ENCODE assay signal across 24 mouse cellular contexts in genomic region chr4:31728149-31728516, GRCm38 (mm10).
A peak's percentile ranks its signal among the peaks of the same experiment; 100 is the strongest.
DNase-seq lines count a peak whose midpoint lies in the region; ATAC-seq and TF ChIP-seq lines count a peak whose summit lies in the region.
"Had no signal": no experiment of that assay in that cellular context is flagged by ENCODE, and none has a peak within 500 bp of the region (broad histone marks: within the 10 kb centered on the region; RNA-seq: fewer than 3 reads in every experiment).

No protein-coding gene starts in this region.

- H3K36me3 ChIP-seq in forebrain, embryonic 10.5 days (replicated peaks) = no peaks in the 10 kb centered on the region
- H3K36me3 ChIP-seq in forebrain, embryonic 11.5 days (ENCODE audit: control insufficient read depth, insufficient read depth, low read length) = no peaks in the 10 kb centered on the region
- H3K36me3 ChIP-seq in forebrain, embryonic 13.5 days (ENCODE audit: poor library complexity, severe bottlenecking) = no peaks in the 10 kb centered on the region
- H3K36me3 ChIP-seq in forebrain, postnatal 0 days (ENCODE audit: insufficient read depth) = no peaks in the 10 kb centered on the region
- no peaks in the 10 kb centered on the region for H3K36me3 ChIP-seq in hindbrain, embryonic 11.5 days (ENCODE audit: control insufficient read depth, insufficient read depth, low read length)
- H3K36me3 ChIP-seq in hindbrain, postnatal 0 days (ENCODE audit: insufficient read depth, low read length) = no peaks in the 10 kb centered on the region
- H3K36me3 ChIP-seq in midbrain, embryonic 12.5 days = no peaks in the 10 kb centered on the region
- no peaks in the 10 kb centered on the region for H3K36me3 ChIP-seq in midbrain, embryonic 15.5 days (replicated peaks)
- H3K36me3 ChIP-seq: embryonic facial prominence, embryonic 10.5 days; embryonic facial prominence, embryonic 12.5 days; G1E had no signal

- peaks cover 26% of the 10 kb centered on the region for H3K4me1 ChIP-seq in forebrain, embryonic 10.5 days
- H3K4me1 ChIP-seq in forebrain, embryonic 11.5 days (replicated peaks; ENCODE audit: control insufficient read depth, insufficient read depth, low read length) = peaks cover 4% of the 10 kb centered on the region; the same call in 1 of the 2 replicates
- peaks cover 25% of the 10 kb centered on the region for H3K4me1 ChIP-seq in forebrain, embryonic 13.5 days
- H3K4me1 ChIP-seq in forebrain, postnatal 0 days (ENCODE audit: insufficient read depth) = peaks cover 4% of the 10 kb centered on the region; the same call in 1 of the 2 replicates
- H3K4me1 ChIP-seq in hindbrain, embryonic 11.5 days (replicated peaks; ENCODE audit: control insufficient read depth, insufficient read depth, low read length) = peaks cover 3% of the 10 kb centered on the region; the same call in 1 of the 2 replicates
- H3K4me1 ChIP-seq in hindbrain, postnatal 0 days (ENCODE audit: insufficient read depth, low read length) = no peaks in the 10 kb centered on the region
- peaks cover 16% of the 10 kb centered on the region; the same call in 1 of the 2 replicates for H3K4me1 ChIP-seq in midbrain, embryonic 12.5 days
- no peaks in the 10 kb centered on the region for H3K4me1 ChIP-seq in midbrain, embryonic 15.5 days
- H3K4me1 ChIP-seq: embryonic facial prominence, embryonic 10.5 days; embryonic facial prominence, embryonic 12.5 days had no signal

- H3K27ac ChIP-seq in forebrain, embryonic 10.5 days = 0 out of 2 replicates have a peak overlapping the region, but pooled peaks have one; percentile 25
- H3K27ac ChIP-seq in forebrain, embryonic 11.5 days (ENCODE audit: low read depth, low read length) = no peak overlapping the region
- peak overlapping the region; percentile 38; the same call in 1 of the 2 replicates for H3K27ac ChIP-seq in forebrain, embryonic 13.5 days
- no peak overlapping the region for H3K27ac ChIP-seq in forebrain, postnatal 0 days (ENCODE audit: low read depth, low read length)
- H3K27ac ChIP-seq in hindbrain, embryonic 11.5 days (ENCODE audit: low read depth, low read length) = no peak overlapping the region
- no peak overlapping the region for H3K27ac ChIP-seq in hindbrain, postnatal 0 days
- H3K27ac ChIP-seq in midbrain, embryonic 12.5 days (replicated peaks) = no peak overlapping the region
- no peak overlapping the region for H3K27ac ChIP-seq in midbrain, embryonic 15.5 days
- H3K27ac ChIP-seq: embryonic facial prominence, embryonic 10.5 days; embryonic facial prominence, embryonic 12.5 days had no signal

- 88% methylated on average over 3 of the region's 3 CpGs for WGBS in forebrain, embryonic 10.5 days
- WGBS in forebrain, embryonic 11.5 days = 69% methylated on average over 3 of the region's 3 CpGs
- 51% methylated on average over 3 of the region's 3 CpGs for WGBS in forebrain, embryonic 13.5 days
- 52% methylated on average over 3 of the region's 3 CpGs for WGBS in forebrain, postnatal 0 days
- WGBS in hindbrain, embryonic 11.5 days = 88% methylated on average over 3 of the region's 3 CpGs
- 71% methylated on average over 3 of the region's 3 CpGs for WGBS in hindbrain, postnatal 0 days
- WGBS in midbrain, embryonic 12.5 days = 78% methylated on average over 3 of the region's 3 CpGs
- 86% methylated on average over 3 of the region's 3 CpGs for WGBS in midbrain, embryonic 15.5 days

- DNase-seq in forebrain, embryonic 10.5 days (ENCODE audit: extremely low spot score, low spot score) = no peak
- DNase-seq in forebrain, embryonic 11.5 days (ENCODE audit: low spot score) = no peak
- no peak for DNase-seq in forebrain, postnatal 0 days
- DNase-seq in hindbrain, embryonic 11.5 days (ENCODE audit: low spot score) = no peak
- no peak for DNase-seq in hindbrain, postnatal 0 days (ENCODE audit: low spot score)
- DNase-seq: adrenal gland, adult 8-10 months; adrenal gland, postnatal 14 days; adrenal gland, postnatal 36 days; B cell, adult 2 months; cerebellum, adult 11-12 months; cerebellum, adult 2 months; cerebellum, adult 9-10 months; cerebellum, postnatal 10 days; cerebellum, postnatal 25 days had no signal

- H3K9me3 ChIP-seq in forebrain, embryonic 10.5 days = no peaks in the 10 kb centered on the region
- H3K9me3 ChIP-seq in forebrain, embryonic 11.5 days (ENCODE audit: control insufficient read depth, low read length) = no peaks in the 10 kb centered on the region
- H3K9me3 ChIP-seq in forebrain, embryonic 13.5 days (replicated peaks) = no peaks in the 10 kb centered on the region
- H3K9me3 ChIP-seq in forebrain, postnatal 0 days (ENCODE audit: low read length) = no peaks in the 10 kb centered on the region
- no peaks in the 10 kb centered on the region for H3K9me3 ChIP-seq in hindbrain, embryonic 11.5 days (ENCODE audit: control insufficient read depth, low read length)
- no peaks in the 10 kb centered on the region for H3K9me3 ChIP-seq in hindbrain, postnatal 0 days (ENCODE audit: low read length)
- H3K9me3 ChIP-seq in midbrain, embryonic 12.5 days = no peaks in the 10 kb centered on the region
- H3K9me3 ChIP-seq in midbrain, embryonic 15.5 days = no peaks in the 10 kb centered on the region
- H3K9me3 ChIP-seq: embryonic facial prominence, embryonic 10.5 days; embryonic facial prominence, embryonic 12.5 days had no signal

- ATAC-seq in forebrain, embryonic 11.5 days (replicated peaks; ENCODE audit: low FRiP score) = no peak; the same call in none of the 2 replicates
- peak; percentile 57 for ATAC-seq in forebrain, embryonic 13.5 days
- no peak for ATAC-seq in forebrain, postnatal 0 days
- ATAC-seq in hindbrain, embryonic 11.5 days (ENCODE audit: low FRiP score) = peak; percentile 17; the same call in 1 of the 2 replicates
- ATAC-seq in hindbrain, postnatal 0 days = no peak
- ATAC-seq in midbrain, embryonic 12.5 days (ENCODE audit: low FRiP score, low read depth) = peak; percentile 9; the same call in 1 of the 2 replicates
- no peak for ATAC-seq in midbrain, embryonic 15.5 days (replicated peaks)
- ATAC-seq: activated CD4-positive, CD25-positive, alpha-beta regulatory T cell, adult 4 months; CD4-positive, CD25-positive, alpha-beta regulatory T cell, adult 4 months; Patski had no signal

- no peak overlapping the region for H3K4me3 ChIP-seq in forebrain, embryonic 10.5 days
- no peak overlapping the region for H3K4me3 ChIP-seq in forebrain, embryonic 11.5 days (ENCODE audit: low read depth, low read length)
- no peak overlapping the region for H3K4me3 ChIP-seq in forebrain, embryonic 13.5 days
- no peak overlapping the region for H3K4me3 ChIP-seq in forebrain, postnatal 0 days (ENCODE audit: low read depth, low read length)
- no peak overlapping the region for H3K4me3 ChIP-seq in hindbrain, embryonic 11.5 days (ENCODE audit: low read depth, low read length)
- no peak overlapping the region for H3K4me3 ChIP-seq in hindbrain, postnatal 0 days (ENCODE audit: low read length)
- H3K4me3 ChIP-seq in midbrain, embryonic 12.5 days = no peak overlapping the region
- no peak overlapping the region for H3K4me3 ChIP-seq in midbrain, embryonic 15.5 days
- H3K4me3 ChIP-seq: embryonic facial prominence, embryonic 10.5 days; embryonic facial prominence, embryonic 12.5 days had no signal

- peaks cover 5% of the 10 kb centered on the region; the same call in 1 of the 2 replicates for H3K27me3 ChIP-seq in forebrain, embryonic 10.5 days (ENCODE audit: poor library complexity, severe bottlenecking)
- no peaks in the 10 kb centered on the region for H3K27me3 ChIP-seq in forebrain, embryonic 11.5 days (ENCODE audit: control insufficient read depth, insufficient read depth, low read length)
- H3K27me3 ChIP-seq in forebrain, embryonic 13.5 days = no peaks in the 10 kb centered on the region
- H3K27me3 ChIP-seq in forebrain, postnatal 0 days (ENCODE audit: insufficient read depth, low read length) = no peaks in the 10 kb centered on the region
- no peaks in the 10 kb centered on the region for H3K27me3 ChIP-seq in hindbrain, embryonic 11.5 days (ENCODE audit: control insufficient read depth, insufficient read depth, low read length)
- H3K27me3 ChIP-seq in hindbrain, postnatal 0 days (ENCODE audit: insufficient read depth, low read length) = no peaks in the 10 kb centered on the region
- no peaks in the 10 kb centered on the region for H3K27me3 ChIP-seq in midbrain, embryonic 12.5 days
- no peaks in the 10 kb centered on the region for H3K27me3 ChIP-seq in midbrain, embryonic 15.5 days (replicated peaks)
- H3K27me3 ChIP-seq: CH12.LX had no signal

- H3K9ac ChIP-seq in forebrain, embryonic 11.5 days (ENCODE audit: low read length) = no peak overlapping the region
- H3K9ac ChIP-seq in forebrain, embryonic 13.5 days = no peak overlapping the region
- H3K9ac ChIP-seq in forebrain, postnatal 0 days = no peak overlapping the region
- H3K9ac ChIP-seq in hindbrain, embryonic 11.5 days (ENCODE audit: low read depth, low read length) = no peak overlapping the region
- no peak overlapping the region for H3K9ac ChIP-seq in hindbrain, postnatal 0 days (replicated peaks; ENCODE audit: low read length)
- no peak overlapping the region for H3K9ac ChIP-seq in midbrain, embryonic 12.5 days (replicated peaks)
- no peak overlapping the region for H3K9ac ChIP-seq in midbrain, embryonic 15.5 days
- H3K9ac ChIP-seq: embryonic facial prominence, embryonic 12.5 days had no signal

- no peak overlapping the region for H3K4me2 ChIP-seq in forebrain, embryonic 11.5 days (ENCODE audit: low read depth, low read length, severe bottlenecking)
- peak overlapping the region; percentile 9; the same call in 1 of the 2 replicates for H3K4me2 ChIP-seq in forebrain, embryonic 13.5 days
- no peak overlapping the region for H3K4me2 ChIP-seq in forebrain, postnatal 0 days (ENCODE audit: low read depth)
- H3K4me2 ChIP-seq in hindbrain, embryonic 11.5 days (replicated peaks; ENCODE audit: low read depth, low read length) = no peak overlapping the region
- no peak overlapping the region for H3K4me2 ChIP-seq in hindbrain, postnatal 0 days (ENCODE audit: low read depth, low read length)
- H3K4me2 ChIP-seq in midbrain, embryonic 12.5 days (replicated peaks) = no peak overlapping the region
- no peak overlapping the region for H3K4me2 ChIP-seq in midbrain, embryonic 15.5 days
- H3K4me2 ChIP-seq: embryonic facial prominence, embryonic 12.5 days had no signal

- TF ChIP-seq CTCF in forebrain, postnatal 0 days (IDR thresholded peaks at IDR 0.05; ENCODE audit: low read depth) = no peak
- no peak for TF ChIP-seq CTCF in hindbrain, postnatal 0 days (IDR thresholded peaks at IDR 0.05; ENCODE audit: low read depth)

Comparison
In these comparisons a context has a peak if more than half of its experiments do, and no peak if none do; other contexts are left out.
1. H3K27ac ChIP-seq: peak in forebrain, embryonic 10.5 days (single experiment) and forebrain, embryonic 13.5 days (single experiment); none in forebrain, embryonic 11.5 days (single experiment), forebrain, postnatal 0 days (single experiment), hindbrain, embryonic 11.5 days (single experiment), hindbrain, postnatal 0 days (single experiment), midbrain, embryonic 12.5 days (single experiment) and midbrain, embryonic 15.5 days (single experiment).
2. ATAC-seq: peak in forebrain, embryonic 13.5 days (single experiment), hindbrain, embryonic 11.5 days (single experiment) and midbrain, embryonic 12.5 days (single experiment); none in forebrain, embryonic 11.5 days (single experiment), forebrain, postnatal 0 days (single experiment), hindbrain, postnatal 0 days (single experiment) and midbrain, embryonic 15.5 days (single experiment).